Mouse (Mus musculus) gastrocnemius, adult 8-10 months (tissue): ENCODE data around the gene Triobp. TPM values are rescaled to one million over a fixed set of nuclear protein-coding genes. Genes with fewer than 3 reads are reported as not detected.
A peak's percentile ranks its signal among the peaks of the same experiment; 100 is the strongest.

Experiments
- DNase-seq, 2 experiments: peaks; one replicate each; pipeline ENCODE4 v3.0.0; 2022; ENCODE audit warnings: low spot score in 2 of 2
- total RNA-seq, 4 experiments: library from RNA; stranded (reverse); gene quantifications; 2 replicates each; pipeline ENCODE4 v1.2.4; 2022

Triobp gene
- total RNA-seq, 4 experiments from 2014 or later: 38.3 to 69.6 (median 41.9) TPM

DNA sequence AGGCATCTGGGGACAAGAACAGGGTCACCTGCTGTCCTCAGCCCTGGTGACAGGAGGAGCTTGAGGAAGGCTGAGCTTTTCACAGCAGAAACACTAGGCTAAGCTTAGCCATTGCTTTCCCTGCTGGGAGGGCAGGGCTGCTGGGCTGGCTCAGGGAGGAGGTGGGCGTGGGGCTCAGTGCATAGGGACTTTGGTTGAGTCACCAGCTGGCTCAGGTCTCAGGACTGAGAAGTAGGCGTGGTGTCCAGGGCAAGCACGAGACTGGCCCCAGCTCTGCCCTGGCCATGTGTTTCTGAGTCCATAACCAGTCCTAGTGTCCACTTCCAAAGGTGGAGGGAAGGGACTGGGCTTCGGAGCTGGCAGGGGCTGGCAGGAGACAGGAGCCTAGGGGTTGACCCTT lies 12.6 kb downstream of the Triobp start:
- DNase-seq: peak; percentile 60 to 78

DNA sequence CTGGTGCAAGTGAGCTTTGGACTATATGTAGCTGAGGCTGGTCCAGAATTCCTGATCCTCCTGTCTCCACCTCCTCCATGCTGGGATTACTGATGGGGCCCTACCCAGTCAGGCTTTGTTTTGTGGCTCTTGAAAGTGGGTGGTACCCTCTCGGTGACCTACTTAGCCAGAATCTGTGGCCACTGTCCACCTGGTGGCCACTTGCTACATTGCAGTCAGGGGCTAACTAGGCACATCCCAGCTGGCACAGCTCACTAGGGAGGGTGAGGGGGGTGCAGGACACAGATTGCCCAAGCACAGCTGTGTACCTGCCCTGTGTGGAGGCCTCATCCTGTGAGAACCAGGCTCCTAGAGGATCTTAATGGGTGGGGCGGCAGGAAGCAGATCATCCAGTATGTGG lies 15.4 kb downstream of the Triobp start:
- DNase-seq: peak; percentile 55 to 62

- DNase-seq: no peak
These were observed 24.1 kb downstream of the Triobp start for GRCm38 (mm10) chr15:78971626-78972025.

GRCm38 (mm10) chr15:78973950-78974349 lies 26.4 kb downstream of the Triobp start:
- DNase-seq: no peak

DNA sequence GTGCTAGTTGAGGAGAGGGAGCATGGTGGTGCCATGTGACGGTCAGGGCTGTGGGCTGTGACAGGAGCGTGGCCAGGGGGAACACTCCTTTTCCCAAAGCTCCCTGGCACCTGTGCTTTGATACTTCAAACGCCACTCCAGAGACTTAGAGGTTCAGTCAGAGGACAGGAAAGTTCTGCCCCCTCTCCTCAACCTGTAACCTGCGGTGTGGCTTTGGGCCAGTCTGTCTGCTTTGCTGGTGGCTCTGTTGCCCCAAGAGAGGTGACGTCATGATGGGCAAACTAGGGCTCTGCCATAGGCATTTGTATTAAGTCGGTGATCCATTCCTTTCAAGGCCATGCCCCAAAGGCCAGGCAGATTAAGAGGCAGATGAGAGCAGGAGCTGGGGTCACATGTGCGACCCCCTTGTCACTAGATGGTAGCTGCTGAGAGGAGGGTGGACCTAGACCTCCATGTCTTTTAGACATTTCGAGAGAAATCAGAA lies 30.2 kb downstream of the Triobp start:
- no peak for DNase-seq

- DNase-seq: peak; percentile 83 to 84
These were observed 31.4 kb downstream of the Triobp start for GRCm38 (mm10) chr15:78978875-78979274.

GRCm38 (mm10) chr15:78980084-78980483 lies 32.6 kb downstream of the Triobp start:
- no peak for DNase-seq

DNA sequence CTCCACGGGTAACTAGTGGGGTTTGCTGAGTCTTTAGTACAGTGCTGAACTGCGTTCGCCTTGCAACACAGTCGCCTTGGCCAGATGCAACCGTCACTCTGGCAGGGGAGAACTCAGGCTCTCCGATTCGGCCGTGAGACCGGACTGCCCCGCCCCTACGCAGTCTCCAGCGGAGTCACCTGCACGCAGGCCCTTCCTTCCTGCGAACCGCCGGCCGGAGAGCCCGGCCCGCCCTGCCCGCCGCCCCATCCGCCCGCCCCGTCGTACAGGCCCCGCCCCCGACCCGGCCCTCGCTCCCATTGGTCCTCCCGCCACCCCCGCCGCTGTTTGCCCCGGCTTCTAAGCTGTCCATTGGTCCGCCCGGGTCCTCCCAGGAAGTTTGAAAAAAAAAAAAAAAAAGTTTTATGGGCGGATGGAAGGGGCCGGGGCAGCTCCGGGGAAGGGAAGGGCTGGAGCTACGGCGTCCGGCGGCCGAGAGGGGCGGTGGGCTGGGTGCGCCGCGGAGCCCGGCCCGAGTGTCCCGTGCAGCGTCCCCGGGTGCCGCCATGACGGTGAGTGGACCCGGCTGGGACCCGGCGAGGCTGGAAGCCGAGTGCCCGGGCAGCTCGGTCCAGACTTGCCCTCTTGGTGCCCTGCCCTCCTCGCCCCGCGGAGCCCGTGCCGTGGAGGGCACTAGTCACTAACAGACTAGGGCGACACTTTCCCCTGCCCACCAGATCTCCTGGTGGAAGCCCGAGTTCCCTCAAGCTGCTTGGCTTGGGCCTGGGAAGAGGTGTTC lies 35.3 kb downstream of the Triobp start:
- DNase-seq: peak; percentile 74 to 87

GRCm38 (mm10) chr15:78983436-78984285 lies 36.1 kb downstream of the Triobp start:
- DNase-seq: peak; percentile 49 to 65

DNA sequence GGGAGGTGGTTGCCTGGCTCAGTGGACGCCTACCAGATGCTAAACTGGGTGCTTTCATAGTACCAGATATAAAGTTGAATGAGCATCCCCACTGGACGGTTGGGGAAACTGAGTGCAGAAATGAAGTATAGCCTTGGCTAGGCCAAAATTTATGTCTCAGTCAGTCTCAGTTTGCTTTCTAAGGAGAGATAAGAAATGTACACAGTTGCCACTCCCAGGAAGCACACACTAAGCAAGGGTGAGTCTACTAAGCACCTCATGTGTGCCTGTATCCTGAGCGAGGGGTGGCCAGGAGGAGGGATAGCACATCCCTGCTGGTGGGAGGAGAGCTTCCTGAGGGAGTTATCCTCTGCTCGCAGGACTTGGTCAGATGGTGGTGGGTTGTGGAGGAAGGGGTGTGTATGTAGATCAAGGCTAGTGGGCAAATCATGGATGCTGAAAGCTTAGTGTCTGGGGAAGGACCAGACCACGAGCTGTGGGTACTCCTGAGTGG lies 36.8 kb downstream of the Triobp start:
- no peak for DNase-seq

GRCm38 (mm10) chr15:78986536-78987220 lies 39.2 kb downstream of the Triobp start:
- DNase-seq: peak; percentile 76 to 87

DNA sequence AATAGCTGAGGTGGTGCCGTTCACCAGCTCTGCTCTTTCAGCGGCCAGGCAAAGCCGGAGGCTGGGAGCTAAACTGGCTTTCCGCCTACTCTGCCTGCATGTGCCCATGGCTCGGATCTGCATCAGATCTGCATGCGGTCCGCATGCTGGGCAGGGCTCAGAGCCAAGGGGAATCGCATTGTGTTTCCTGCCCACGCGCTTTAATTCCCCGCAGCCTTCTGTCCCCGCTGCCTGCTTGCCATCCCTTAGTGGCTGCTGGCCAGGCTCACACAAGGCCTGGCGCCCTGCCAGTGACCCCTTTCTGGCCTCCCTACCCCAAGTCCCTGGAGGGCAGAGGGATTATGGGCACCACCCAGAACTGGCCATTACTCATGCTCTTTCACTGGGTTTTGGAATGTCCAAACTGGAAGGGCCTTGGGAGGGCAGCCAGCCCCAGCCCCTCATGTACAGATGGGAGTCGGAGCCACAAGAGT lies 41.0 kb downstream of the Triobp start:
- DNase-seq: peak; percentile 45 to 58

- DNase-seq: peak; percentile 28 to 37
These were observed 41.9 kb downstream of the Triobp start for GRCm38 (mm10) chr15:78989152-78990092.

DNA sequence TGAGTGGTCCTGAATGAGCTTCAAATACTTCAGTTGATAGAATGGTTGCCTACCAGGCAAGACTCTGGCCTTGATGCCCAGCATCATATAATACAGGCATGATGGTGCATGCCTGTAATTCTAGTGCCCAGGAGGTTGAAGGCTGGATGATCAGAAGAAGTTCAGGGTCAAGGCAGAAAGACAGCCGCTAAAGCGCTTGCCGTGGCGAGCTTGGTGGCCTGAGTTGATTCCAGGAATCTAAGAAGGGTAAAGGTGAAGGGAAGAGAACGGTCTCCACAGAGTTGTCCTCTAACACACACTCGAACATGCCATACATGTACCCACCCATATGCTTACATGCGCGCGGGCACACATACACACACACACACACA lies 42.6 kb downstream of the Triobp start:
- no peak for DNase-seq

GRCm38 (mm10) chr15:78990970-78991525 lies 43.5 kb downstream of the Triobp start:
- no peak for DNase-seq

- DNase-seq: no peak
These were observed 44.7 kb downstream of the Triobp start for GRCm38 (mm10) chr15:78992235-78992634.

DNA sequence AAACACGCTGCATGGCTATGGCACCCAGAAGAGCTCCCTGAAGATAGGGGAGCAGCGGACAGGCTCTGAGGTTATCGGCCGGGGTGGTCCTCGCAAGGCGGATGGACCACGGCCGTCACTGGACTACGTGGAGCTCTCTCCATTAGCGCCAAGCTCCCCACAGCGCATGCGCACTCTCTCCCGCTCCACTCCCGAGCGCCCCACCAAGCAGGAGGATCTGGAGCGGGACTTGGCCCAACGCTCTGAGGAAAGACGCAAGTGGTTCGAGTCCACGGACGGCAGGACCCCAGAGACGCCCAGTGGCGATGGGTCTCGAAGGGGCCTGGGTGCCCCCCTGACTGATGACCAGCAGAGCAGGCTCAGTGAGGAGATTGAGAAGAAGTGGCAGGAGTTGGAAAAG lies 45.4 kb downstream of the Triobp start:
- DNase-seq: no peak

GRCm38 (mm10) chr15:78995916-78996315 lies 48.4 kb downstream of the Triobp start:
- no peak for DNase-seq

DNA sequence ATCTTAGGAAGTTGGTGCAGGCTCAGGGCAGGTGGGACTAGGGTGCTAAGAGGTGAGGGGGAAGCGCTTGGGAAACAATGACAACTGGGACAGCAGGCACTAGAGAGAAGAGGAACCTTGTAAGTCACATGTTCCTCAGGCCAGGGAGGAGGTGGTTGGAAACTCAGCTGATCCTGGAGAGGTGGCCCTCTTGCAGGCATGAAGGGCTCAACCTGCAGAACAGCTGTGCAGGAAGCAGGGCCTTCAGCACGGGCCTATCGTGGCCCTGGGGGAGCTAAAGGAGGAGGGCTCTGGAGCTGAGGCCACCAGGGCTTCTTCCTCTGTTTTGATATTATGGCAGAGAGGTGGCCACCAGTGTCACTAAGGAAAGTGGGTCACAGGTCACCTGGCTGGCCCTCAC lies 49.1 kb downstream of the Triobp start:
- DNase-seq: no peak

- no peak for DNase-seq
These were observed 50.8 kb downstream of the Triobp start for GRCm38 (mm10) chr15:78998348-78998747.
